Mouse (Mus musculus) kidney, postnatal 25 days (tissue): Measurements from ENCODE around the gene Pcp4.

Experiments used
- DNase-seq, 2 experiments: peaks; one replicate each; pipeline ENCODE4 v3.0.0; 2021; ENCODE audit warnings: mixed read lengths in 2 of 2

The Pcp4 gene

DNA sequence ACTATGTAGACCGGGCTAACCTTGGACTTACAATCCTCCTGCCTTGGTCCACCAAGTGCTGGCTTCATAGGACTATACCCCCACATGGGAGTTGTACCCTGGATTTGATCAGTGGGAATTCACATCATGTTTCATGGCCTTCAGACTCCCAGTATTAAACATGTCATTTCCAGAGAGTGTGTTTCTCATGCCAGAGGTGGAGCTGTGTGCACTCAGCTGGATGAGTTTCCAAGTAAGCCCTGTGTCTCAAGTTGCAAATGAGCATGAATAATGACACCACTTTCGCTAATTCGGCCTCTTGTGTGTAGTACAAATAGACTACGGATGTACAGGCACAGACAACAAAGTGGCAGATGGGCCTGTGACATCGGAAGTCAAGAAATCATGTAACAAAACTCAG, 20.6 kb downstream of the Pcp4 start:
- DNase-seq = no peak

DNA sequence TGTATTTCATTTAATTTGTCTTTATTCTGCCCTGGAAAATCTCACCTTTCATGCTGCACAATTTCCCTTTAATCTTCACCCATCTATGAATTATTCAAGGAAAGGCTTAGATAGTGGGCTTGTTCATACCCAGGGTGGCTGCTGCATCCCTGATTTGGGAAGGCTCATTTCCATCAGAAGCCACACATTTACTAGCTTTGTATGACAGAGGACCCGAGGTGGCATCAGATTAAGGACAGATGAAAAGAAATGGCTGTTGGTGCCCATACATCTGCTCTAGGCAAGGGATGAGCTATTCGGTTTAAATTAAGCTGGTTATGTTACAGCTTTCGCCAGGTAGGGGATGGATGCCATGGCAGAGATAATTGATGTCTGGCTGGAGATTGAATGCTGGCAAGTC, 24.1 kb downstream of the Pcp4 start:
- DNase-seq = no peak

DNA sequence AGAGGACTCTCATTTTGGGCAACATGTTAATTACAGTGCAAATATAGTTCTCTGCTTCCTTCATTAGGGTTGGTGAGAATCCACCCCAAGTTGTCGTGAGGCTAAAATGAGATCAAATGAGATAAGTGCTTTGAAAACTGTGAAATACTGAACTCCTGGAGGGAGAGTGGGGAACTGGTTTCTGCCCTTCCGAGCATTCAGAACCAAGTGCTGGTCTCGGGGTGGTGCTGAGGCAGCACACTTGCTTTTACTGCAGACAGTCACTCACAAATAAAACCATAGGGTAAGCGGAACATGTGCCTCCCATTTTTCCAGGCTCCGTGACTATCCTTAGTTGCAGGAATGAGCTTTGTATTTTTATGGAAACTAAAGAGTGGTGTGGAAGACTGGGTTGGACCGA, 26.7 kb downstream of the Pcp4 start:
- DNase-seq = no peak

DNA sequence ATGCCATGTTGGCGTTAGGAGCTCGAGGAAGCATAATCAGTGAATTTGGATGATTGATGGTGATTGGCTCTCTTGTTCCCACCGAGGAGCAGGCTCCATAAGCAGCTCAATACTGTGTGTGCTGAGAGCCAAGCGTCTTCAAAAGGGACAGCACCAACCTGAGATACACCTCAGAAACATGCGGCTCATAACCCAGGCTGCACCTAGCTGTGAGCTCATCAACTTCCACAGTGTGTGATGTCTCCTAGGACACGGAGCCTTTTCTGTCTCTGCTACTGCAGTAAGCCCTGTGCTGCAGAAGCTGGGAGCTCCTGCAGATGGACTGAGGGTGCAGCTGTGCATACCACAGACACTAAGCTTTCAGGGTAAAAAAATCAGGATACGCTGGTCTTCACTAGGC, 31.5 kb downstream of the Pcp4 start:
- DNase-seq = no peak

DNA sequence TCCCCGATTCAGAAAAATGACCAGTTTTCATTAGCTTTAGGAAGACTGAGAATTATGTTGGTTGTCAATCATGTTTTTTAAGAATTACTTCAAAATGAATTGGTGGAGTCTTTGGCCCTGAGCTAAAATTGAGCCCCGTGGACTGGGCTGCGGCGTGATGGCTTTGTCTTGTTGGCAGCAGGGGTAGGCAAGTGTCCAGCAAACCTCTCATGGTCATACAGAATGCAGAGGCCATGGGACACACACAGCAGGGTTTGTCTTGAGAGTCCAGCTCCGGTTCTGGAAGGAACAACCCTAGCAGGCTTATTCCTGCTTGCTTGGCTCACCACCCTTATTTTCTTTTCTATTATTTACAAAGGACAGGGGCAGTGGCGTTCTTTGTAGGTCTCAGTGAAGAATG, 33.8 kb downstream of the Pcp4 start:
- DNase-seq = peak in 1 of 2 experiments; percentile 35

DNA sequence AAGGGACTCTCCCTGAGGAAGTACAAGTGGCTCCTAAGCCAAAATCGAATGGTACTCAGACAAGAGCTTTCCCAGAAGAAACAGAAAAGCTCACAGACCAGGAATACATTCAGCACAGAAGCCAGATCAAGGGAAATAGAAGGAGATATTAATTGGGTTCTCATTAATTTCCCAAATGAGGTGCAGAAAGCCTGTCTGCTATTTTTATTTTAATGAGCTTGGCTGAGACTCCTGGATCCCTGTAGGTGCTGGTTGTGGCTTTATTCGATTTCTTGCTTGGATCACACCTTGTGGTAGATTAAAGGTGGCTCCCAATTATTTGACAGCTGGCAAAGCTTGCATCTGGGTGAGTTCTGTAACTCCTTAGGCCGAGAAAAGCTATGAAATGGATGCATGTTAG, 35.2 kb downstream of the Pcp4 start:
- DNase-seq = no peak

DNA sequence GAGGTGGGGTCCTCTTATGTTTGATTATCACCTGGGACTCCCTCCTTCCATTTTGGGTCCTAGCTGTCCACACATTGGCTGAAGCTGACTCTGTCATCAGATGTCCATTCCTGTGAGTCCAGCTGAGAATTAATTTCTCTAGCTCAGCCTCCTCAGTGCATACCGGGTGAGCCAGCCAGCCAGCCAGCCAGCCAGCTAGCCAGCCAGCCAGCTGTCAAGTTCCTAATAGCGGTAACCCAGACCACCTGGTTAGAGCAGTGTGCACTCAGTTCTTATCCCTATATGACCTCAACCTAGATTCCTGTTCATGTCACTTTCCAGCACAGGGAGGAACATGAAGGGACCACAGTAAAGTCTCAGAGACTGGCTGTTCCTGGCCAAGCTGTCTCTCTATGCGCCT, 47.1 kb downstream of the Pcp4 start:
- DNase-seq = no peak

DNA sequence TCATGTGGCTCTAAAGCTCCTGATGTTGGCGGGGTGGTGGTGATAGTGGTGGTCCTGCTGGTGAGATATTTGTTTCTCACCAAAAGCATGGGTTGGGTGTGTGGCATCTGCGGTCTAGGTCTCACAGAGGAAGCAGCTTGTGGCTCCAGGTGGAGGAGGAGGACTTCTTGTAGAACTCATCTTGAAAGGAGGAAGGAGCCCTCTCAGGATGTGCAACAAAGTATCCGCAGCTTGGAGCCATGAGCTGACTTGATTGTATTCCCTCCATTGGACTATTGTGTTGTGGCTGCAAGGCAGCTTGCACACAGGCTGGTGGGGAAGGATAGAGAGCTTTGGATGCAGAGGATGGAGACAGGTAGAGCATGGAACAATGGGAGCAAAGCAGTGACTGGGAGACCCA, 60.1 kb downstream of the Pcp4 start:
- no peak for DNase-seq

DNA sequence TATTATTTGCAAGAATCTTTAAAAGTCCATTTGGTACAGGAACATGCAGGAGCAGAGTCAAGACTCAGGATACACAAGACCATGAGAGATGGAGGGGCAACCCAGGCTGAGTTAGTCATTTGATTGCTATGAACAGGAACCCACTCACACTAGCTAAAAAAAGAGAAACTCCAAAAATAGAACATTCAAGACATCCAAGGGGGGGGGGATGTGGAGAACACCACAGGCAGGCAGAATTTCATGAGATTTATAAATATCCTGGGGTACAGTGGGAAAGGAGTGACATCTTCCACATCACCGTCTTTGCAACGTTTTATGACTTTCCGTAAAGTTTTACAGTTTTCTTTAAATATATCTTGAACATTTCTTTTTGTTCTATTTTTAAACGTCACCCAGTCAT, 61.1 kb downstream of the Pcp4 start:
- DNase-seq = no peak

DNA sequence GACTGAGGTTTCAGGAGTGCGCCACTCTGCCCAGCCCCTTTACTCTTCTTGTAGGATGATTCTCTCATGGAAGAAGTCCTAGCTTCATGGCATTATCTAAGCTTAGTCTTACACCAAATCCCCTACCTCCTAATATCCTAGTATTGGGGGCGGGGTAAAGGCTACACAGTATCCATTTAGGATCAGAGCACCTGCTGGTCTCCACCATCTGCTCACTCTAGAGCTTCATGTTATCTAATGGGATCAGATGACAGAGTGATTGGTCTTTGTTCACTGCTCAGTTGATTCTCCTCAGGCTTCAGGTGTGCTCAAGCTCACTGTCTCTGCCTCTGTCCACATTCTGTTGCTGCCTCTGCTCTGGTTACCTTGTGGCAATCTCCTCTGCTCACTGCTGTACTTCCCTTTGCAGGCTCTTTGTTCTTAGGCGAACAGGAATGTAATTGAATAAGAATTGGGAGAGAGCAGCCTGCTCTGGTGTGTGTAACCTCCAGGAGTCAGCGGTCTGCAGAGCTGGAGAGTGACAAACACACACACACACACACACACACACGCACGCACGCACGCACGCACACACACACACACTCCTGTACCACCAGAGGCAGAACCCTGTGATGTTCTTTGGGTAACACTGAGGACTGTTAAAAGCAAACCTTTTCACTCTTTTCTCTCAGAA, 62.6 kb downstream of the Pcp4 start:
- DNase-seq = no peak

DNA sequence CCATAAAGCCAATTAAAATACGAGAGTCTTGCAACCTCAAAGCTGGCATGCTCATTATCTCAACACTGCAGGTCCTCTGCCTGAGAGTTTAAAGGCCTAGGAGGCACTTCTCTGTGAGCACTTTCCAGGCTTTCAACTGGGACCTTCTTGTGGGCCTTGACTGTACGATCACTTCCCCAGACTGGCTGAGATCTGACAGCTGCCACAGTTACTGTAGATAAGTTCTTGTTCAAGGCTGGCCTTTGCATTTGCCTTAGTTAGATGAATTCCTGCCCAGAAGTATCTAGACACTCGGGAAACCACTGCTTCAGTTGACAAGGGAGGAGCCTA, 63.1 kb downstream of the Pcp4 start:
- no peak for DNase-seq

DNA sequence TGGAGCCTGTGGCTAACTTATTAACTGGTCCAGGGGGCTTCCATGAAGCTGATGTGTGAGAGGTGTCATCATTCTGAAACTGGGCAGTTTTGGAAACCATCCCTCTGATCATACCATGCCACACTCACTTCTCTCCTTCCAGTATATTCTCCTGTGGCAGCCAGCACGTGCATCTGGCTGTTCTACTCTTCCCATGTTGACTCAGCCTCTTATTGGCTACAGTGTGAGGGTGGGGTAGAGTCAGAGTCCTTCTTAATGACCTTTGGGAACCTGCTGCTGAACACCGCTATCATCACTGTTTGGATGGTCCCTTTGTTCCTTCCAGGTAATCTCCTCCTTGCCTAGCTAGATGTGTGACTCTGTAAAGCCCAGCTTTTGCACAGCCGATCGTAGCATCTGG, 63.6 kb downstream of the Pcp4 start:
- DNase-seq = no peak

DNA sequence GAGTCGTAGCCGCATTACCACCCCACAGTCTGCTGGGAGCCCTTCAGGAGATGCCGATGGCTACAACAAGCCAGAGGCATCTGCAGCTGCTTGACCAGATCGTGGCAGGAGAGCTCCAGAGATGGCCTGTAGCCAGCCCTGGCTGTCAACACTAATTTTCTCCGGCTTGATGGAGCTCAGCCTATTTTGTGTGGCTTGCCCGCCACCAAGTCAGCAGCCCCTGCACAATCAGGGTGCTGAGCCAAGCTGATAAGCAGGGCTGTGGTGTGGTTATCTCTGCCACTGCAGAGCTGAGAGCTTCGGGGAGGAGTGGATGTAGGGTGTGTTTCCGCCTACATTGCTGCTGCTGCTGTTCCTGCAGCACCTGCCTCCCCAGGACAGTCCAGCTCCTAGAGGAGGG, 66.3 kb downstream of the Pcp4 start:
- peak; percentile 20 to 44 for DNase-seq

DNA sequence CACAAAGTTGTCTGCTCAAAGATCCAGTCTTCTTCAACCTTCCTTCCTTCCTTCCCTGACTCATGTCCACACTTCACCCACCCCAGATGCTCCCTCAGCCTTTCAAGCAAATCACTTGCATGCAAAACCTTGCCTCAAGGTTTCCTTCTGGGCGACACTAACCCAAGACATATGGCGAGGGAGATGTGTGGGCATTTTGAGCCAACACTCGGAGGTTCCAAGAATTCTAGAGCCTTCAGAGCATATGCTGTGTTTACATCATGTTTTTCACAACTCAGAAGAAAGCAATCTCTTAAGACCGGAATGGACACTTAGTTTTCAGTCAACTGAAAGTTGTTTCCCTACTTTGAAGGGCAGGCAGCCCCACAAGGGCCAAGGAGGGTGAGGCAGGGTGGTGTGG, 67.9 kb downstream of the Pcp4 start:
- DNase-seq = no peak

DNA sequence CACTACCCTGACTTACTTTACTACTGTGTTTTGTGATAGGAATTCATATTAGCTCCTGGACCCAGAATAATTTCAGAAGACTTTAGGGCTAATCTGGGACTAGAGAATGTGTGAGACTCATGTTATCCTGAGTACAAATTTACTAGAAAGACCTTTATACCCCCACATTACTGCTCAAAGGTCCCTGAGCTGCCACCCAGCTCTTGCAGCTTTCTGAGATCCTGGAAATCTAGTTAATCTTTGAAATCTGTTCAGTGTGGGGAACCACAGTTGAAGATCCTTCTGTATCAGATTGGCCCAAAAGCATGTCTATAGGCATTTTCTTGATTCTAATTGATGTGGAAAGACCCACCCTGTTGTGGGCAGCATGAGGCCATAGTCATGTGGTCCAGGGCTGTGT, 69.0 kb downstream of the Pcp4 start:
- DNase-seq = peak in 1 of 2 experiments; percentile 44

DNA sequence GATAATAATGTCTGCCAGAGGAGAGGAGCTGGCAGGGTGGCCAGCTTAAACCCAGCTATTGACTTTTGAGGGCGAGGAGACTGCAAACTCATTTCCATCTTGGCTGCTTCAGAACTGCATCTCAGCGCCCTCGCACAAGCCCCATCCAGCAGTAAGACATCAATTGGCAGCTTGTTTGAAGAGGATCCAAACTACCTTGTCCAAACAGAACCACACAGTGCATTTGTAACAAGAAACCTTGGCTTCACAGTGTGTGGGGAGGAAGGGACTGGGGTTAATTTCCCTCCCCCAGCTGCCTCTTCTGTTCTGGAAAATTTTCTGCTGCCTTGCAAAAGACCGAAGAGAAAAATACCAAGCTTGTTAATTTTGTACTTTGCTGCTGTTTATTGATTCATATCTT, 71.7 kb downstream of the Pcp4 start:
- no peak for DNase-seq

DNA sequence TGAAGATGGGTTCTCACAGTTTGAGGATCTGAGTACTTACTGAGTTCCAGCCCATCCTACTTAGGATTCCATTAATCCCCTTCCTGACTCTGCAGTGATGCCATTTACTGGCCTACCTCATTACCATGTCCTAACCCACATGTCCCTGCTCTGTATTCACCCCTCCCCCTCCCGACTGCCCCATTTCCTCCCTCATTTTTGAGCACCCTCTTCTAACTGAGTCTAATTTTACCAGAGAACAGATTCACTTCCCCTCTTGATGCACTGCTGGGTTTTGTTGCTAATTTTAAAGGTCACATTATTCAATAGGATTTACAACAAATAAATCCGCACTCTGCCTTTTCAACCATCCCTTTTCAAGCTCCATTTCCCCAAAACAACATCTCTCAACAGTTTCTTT, 73.7 kb downstream of the Pcp4 start:
- peak in 1 of 2 experiments; percentile 7 for DNase-seq

DNA sequence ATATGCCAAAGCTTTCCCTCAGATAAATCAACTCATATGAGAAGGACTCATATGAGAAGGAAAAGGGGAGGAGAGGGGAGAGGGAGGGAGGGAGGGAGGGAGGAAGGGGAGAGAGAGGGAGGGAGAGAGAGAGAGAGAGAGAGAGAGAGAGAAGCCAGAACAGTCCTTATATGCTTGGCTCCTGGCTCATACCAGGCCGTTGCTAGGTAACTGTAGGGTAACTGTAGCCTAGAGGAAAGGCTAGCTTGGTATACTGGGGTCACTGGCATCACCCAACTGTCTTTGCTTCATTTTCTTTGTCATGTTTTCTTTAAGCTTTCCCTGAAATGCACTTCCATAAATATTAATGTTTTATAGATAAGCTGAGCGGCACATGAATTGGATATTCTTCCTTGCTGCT, 85.3 kb downstream of the Pcp4 start:
- DNase-seq = no peak

DNA sequence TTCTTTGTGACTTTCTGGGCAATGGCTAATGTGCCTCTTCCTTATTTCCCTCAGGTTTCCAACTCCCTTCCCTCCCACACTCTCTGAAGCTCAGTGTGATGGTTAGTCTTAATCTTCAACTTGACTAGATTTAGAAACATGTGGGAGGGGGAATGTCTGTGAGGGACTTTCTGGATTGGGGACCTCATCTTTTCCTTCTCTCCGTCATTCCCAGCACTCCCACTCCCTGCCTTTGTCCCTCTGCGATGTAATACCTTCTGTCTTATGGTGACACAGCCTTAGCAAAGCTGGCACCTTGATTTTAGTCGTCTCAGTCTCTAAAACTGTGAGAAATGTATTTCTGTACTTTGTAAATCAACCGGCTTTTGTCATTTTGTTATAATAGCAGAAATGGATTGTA, 88.0 kb downstream of the Pcp4 start:
- no peak for DNase-seq

DNA sequence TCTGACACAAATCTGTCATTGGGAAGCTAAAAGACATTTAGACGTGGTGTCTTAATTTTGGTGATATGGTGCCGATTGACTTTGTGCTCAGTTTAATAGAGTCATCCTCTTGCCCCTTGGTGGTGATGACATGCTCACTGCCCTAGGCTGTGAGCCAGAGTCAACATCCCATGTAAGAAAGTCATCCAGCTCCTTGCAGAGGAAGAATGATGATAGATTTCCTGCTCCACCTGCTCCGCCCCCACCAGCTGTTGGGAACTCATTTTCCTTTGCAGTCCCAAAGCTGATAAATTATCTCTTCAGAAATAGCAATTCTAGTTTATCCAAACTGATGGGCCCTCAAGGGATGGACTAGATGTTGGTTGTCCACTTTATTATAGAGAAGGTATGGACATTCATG, 89.2 kb downstream of the Pcp4 start:
- peak; percentile 23 to 54 for DNase-seq

DNA sequence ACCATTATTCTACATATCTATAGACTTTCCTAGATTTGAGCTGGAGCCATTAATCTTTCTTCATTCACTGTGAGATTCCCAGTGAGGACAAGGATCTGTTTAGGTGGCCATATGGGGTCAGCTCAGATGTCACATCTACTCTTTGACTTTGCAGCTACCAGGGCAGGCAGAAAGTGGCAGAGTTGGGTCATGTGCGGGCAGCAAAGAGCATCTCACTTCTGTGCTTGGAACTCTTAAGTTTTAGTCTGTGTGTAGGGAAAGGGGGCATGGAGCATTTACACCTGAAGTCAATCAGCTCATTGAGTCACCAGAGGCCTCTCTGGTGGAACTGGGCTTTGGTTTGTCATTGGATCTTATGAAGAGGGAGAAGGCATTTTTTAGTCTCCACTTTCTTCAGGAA, 90.9 kb downstream of the Pcp4 start:
- no peak for DNase-seq

DNA sequence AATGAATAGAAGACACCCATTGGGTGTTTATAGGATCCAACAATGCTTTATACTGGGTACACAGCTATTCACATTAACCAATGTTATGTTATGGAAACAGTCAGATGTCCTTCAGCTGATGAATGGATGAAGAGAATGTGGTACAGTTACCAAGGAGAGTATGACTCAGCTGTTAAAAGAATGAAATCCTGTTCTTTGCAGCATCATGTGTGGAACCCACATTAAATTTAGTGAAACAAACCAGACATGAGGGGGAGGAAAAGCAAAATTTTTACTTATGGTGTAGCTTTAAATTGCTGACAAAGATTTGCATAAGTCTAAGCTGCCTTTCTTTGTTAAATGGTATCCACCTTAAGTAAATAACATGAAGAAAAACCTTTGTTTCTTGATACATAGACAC, 92.4 kb downstream of the Pcp4 start:
- DNase-seq = no peak

DNA sequence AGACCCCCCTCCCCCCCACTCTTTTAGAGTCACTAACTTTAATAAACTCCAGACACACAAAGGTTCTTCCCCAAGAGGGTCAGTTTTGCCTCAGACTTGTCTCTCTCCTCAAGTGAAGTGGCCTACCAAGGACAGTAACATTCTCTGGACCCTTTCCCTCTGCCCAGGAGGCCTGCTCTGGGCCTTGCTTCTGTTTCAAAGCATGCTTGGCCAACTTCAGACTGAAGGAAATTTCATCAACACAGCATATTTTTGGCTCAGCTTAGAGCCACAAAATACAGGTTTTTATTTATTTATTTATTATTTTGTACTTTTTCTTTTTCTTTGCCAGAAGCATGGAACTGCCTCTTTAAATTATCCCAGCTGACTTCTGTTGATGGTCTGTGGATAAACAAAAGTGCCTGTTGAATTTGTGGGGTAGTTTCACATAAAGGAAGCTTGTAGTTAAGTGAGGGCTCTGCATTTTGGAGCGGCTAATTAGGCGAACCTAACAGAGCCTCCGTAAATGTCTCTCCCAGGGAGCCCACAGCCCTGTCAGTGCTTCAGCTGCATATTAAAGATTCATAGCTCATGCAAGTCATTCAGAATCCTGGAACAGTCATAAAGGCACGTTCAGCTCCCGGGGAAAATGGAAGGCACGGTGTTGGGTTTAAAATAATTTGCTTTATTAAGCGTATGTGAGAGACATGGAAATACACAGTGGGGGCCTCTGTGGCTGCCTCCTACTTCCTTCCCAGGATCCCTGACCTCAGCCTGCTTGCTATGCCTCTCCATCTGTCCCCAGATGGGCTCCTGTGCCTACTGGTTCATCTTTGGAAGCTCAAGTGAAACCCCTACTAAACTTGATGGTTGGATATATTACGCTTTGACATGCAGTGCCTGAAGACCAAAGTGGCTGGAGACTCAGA, 96.2 kb downstream of the Pcp4 start:
- DNase-seq = no peak

DNA sequence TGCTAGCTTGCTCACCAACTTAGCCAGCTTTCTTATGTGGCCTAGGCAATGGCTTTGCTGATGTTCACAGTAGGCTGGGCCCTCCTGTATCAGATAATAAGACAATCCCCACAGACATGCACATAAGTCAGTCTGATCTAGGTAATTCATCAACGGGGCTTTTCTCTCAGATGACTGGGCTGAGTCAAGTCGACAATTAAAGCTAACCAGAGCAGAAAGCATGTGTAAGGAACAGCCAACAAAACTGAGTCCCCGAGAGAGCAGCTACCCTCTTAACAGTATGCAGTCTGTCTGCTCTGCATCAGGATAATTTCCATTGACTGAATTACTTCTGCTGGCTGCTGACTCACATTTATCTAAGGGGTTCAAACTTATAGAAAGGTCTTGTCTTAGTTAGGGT, 100.0 kb downstream of the Pcp4 start:
- DNase-seq = no peak
